Mouse (Mus musculus) Patski (cell line): ENCODE results near the gene Ero1l. TPM values are rescaled to one million over a fixed set of nuclear protein-coding genes. Genes with fewer than 3 reads are reported as not detected.

Experiments
- ATAC-seq: fragments of 100-300 bp; one replicate; pipeline ENCODE4 v1.8.0; 2021
- CTCF ChIA-PET: fragments of 350-600 bp; sonication (Branson Sonifier 250); formaldehyde crosslinking; loops from one replicate; lab custom pipeline; 2022; ENCODE audit warnings: inconsistent platforms; lab: Charles Lee
- POLR2A ChIA-PET: fragments of 350-600 bp; sonication (Branson Sonifier 250); formaldehyde crosslinking; loops from one replicate; lab custom pipeline; 2022; ENCODE audit warnings: antibody characterized with exemption, inconsistent platforms; lab: Charles Lee
- DNase-seq: peaks from one replicate; pipeline ENCODE4 v3.0.0-alpha.2; 2011; ENCODE audit warnings: low read depth, low spot score
- H3K27me3 ChIP-seq: fragments of 371-371 bp; one replicate; pipeline ENCODE4 v1.5.1; 2021
- CTCF ChIP-seq: fragments of 100-300 bp; IDR thresholded peaks from one replicate; pipeline ENCODE4 v1.5.1; 2021
- in situ Hi-C: fragments of 300-500 bp; cut with MboI; formaldehyde crosslinking; loops from 3 replicates; pipeline ENCODE4 v1.11.1; 2018; ENCODE audit warnings: low pct_unique_long_range_greater_than_20kb, mixed read lengths
- polyA plus RNA-seq: library from polyadenylated mRNA; unstranded; gene quantifications from one replicate; pipeline ENCODE4 v1.2.3, GENCODE M21; 2021

Ero1l gene
- polyA plus RNA-seq, 1 experiment from 2014 or later, result 74.1 TPM

- ChIA-PET POLR2A (no interaction called here), CTCF (no interaction called here)
- TF ChIP-seq CTCF, result no peak
- no peak for DNase-seq
- ATAC-seq, result no peak
- in situ Hi-C loops, result no loop called here
- no peaks in the 10 kb centered on the region for H3K27me3 ChIP-seq
Observed at GRCm38 (mm10) chr14:45323320-45323719, 4.7 kb upstream of the Ero1l start.

GRCm38 (mm10) chr14:45322450-45322849 lies 3.9 kb upstream of the Ero1l start:
- ATAC-seq (no peak), DNase-seq (no peak)
- H3K27me3 ChIP-seq, result no peaks in the 10 kb centered on the region
- ChIA-PET POLR2A (no interaction called here), CTCF (no interaction called here)
- TF ChIP-seq CTCF, result no peak
- in situ Hi-C loops, result no loop called here

- no peak for ATAC-seq
- POLR2A ChIA-PET, result no interaction called here
Observed at GRCm38 (mm10) chr14:45321622-45322021, 3.1 kb upstream of the Ero1l start.

GRCm38 (mm10) chr14:45321067-45321466 lies 2.5 kb upstream of the Ero1l start:
- H3K27me3 ChIP-seq, result no peaks in the 10 kb centered on the region
- POLR2A ChIA-PET, result no interaction called here
- CTCF ChIA-PET, result interaction anchor here (1.2 to 2.5 kb wide), 2 partner anchors 8 to 13 kb away, joined by 3 to 14 read pairs; partner anchors contain the start of gene Psmc6
- ATAC-seq, result no peak
- in situ Hi-C loops, result no loop called here
- TF ChIP-seq CTCF, result no peak
- DNase-seq, result no peak

More at GRCm38 (mm10) chr14:45321622-45322021, 3.1 kb upstream of the Ero1l start:
- DNase-seq, result no peak
- CTCF ChIA-PET, result interaction anchor here (1.2 kb wide), 1 partner anchor 12 kb away, joined by 3 read pairs; no protein-coding TSS in a partner anchor
- no peak for TF ChIP-seq CTCF
- in situ Hi-C loops, result no loop called here
- H3K27me3 ChIP-seq, result no peaks in the 10 kb centered on the region

GRCm38 (mm10) chr14:45320111-45320510 lies 1.5 kb upstream of the Ero1l start:
- ATAC-seq, result no peak
- H3K27me3 ChIP-seq, result no peaks in the 10 kb centered on the region
- no peak for TF ChIP-seq CTCF
- DNase-seq, result no peak
- ChIA-PET POLR2A (interaction anchor here (1.1 kb wide), 1 partner anchor 131 kb away, joined by 3 read pairs; no protein-coding TSS in a partner anchor), CTCF (interaction anchor here (2.5 kb wide), 1 partner anchor 9 kb away, joined by 14 read pairs; the partner anchor contains the start of gene Psmc6)
- in situ Hi-C loops, result no loop called here

- DNase-seq (no peak), ATAC-seq (no peak)
- TF ChIP-seq CTCF, result no peak
- in situ Hi-C loops, result no loop called here
- CTCF ChIA-PET, result interaction anchor here (1.2 to 2.5 kb wide), 2 partner anchors 10 to 26 kb away, joined by 3 to 14 read pairs; partner anchors contain the start of gene Psmc6
- H3K27me3 ChIP-seq, result no peaks in the 10 kb centered on the region
- POLR2A ChIA-PET, result interaction anchor here (0.9 to 1.8 kb wide), 3 partner anchors 10 to 132 kb away, joined by 3 to 5 read pairs (median 3); partner anchors contain the start of gene Psmc6
Observed at GRCm38 (mm10) chr14:45319237-45319610, 653 bp upstream of the Ero1l start.

- CTCF ChIA-PET, result interaction anchor here (1.0 to 2.0 kb wide), 3 partner anchors 11 to 27 kb away, joined by 3 to 8 read pairs (median 3); partner anchors contain the start of gene Psmc6
- POLR2A ChIA-PET, result interaction anchor here (0.6 to 1.8 kb wide), 2 partner anchors 12 to 150 kb away, joined by 3 to 5 read pairs; partner anchors contain the start of gene Psmc6
- in situ Hi-C loops, result no loop called here
- no peaks in the 10 kb centered on the region for H3K27me3 ChIP-seq
- no peak for DNase-seq
- no peak for TF ChIP-seq CTCF
- peak; percentile 64 for ATAC-seq
Observed at GRCm38 (mm10) chr14:45317921-45318411, 605 bp downstream of the Ero1l start.

- TF ChIP-seq CTCF, result no peak
- in situ Hi-C loops, result no loop called here
- POLR2A ChIA-PET, result no interaction called here
- no peaks in the 10 kb centered on the region for H3K27me3 ChIP-seq
- CTCF ChIA-PET, result interaction anchor here (1.4 to 2.0 kb wide), 2 partner anchors 12 kb away, joined by 4 to 8 read pairs; partner anchors contain the start of gene Psmc6
- DNase-seq (no peak), ATAC-seq (no peak)
Observed at GRCm38 (mm10) chr14:45316927-45317326, 1.6 kb downstream of the Ero1l start.

GRCm38 (mm10) chr14:45310101-45310500 lies 8.5 kb downstream of the Ero1l start:
- DNase-seq, result no peak
- no peak for TF ChIP-seq CTCF
- in situ Hi-C loops, result no loop called here
- CTCF ChIA-PET, result interaction anchor here (0.9 kb wide), 1 partner anchor 9 kb away, joined by 3 read pairs; no protein-coding TSS in a partner anchor
- no peaks in the 10 kb centered on the region for H3K27me3 ChIP-seq
- ATAC-seq, result no peak
- POLR2A ChIA-PET, result no interaction called here

- ChIA-PET POLR2A (no interaction called here), CTCF (interaction anchor here (0.9 kb wide), 1 partner anchor 8 kb away, joined by 3 read pairs; no protein-coding TSS in a partner anchor)
- DNase-seq (no peak), ATAC-seq (no peak)
- in situ Hi-C loops, result no loop called here
- no peak for TF ChIP-seq CTCF
- H3K27me3 ChIP-seq, result no peaks in the 10 kb centered on the region
Observed at GRCm38 (mm10) chr14:45309646-45310045, 8.9 kb downstream of the Ero1l start.

- H3K27me3 ChIP-seq, result no peaks in the 10 kb centered on the region
- ChIA-PET POLR2A (interaction anchor here (0.6 kb wide), 1 partner anchor 138 kb away, joined by 3 read pairs; no protein-coding TSS in a partner anchor), CTCF (no interaction called here)
- ATAC-seq (no peak), DNase-seq (no peak)
- in situ Hi-C loops, result no loop called here
- no peak for TF ChIP-seq CTCF
Observed at GRCm38 (mm10) chr14:45307630-45308328, 10.8 kb downstream of the Ero1l start.
